Mouse (Mus musculus) limb, embryonic 13.5 days (tissue): ENCODE measurements around the gene Ahnak2. TPM values are rescaled to one million over a fixed set of nuclear protein-coding genes. Genes with fewer than 3 reads are reported as not detected.
A peak's percentile ranks its signal among the peaks of the same experiment; 100 is the strongest.

Experiments used
- ATAC-seq: fragments of 200-750 bp; cut with Nextera tagmentation; 2 replicates; pipeline ENCODE4 v1.8.0; 2017; ENCODE audit warnings: low read depth, moderate number of reproducible peaks, moderate TSS enrichment; ENCODE audit not compliant: low FRiP score
- H3K27ac ChIP-seq: fragments of 300-500 bp; sonication (generic); 2 replicates; pipeline ENCODE4 v1.5.1; 2015; ENCODE audit warnings: inconsistent platforms, mild to moderate bottlenecking, moderate library complexity
- H3K27me3 ChIP-seq: fragments of 300-500 bp; sonication (generic); 2 replicates; pipeline ENCODE4 v1.6.1; 2015; ENCODE audit warnings: mild to moderate bottlenecking, inconsistent platforms
- H3K36me3 ChIP-seq: fragments of 300-500 bp; sonication (generic); 2 replicates; pipeline ENCODE4 v1.6.1; 2015; ENCODE audit warnings: inconsistent platforms, mild to moderate bottlenecking, moderate library complexity
- H3K4me1 ChIP-seq: fragments of 300-500 bp; sonication (generic); 2 replicates; pipeline ENCODE4 v1.6.1; 2015; ENCODE audit warnings: inconsistent platforms
- H3K4me2 ChIP-seq: fragments of 300-500 bp; sonication (generic); replicated peaks from 2 replicates; pipeline ENCODE4 v1.6.1; 2015; ENCODE audit warnings: inconsistent platforms, mild to moderate bottlenecking, moderate library complexity
- H3K4me3 ChIP-seq: fragments of 300-500 bp; sonication (generic); 2 replicates; pipeline ENCODE4 v1.5.1; 2015; ENCODE audit warnings: moderate library complexity, mild to moderate bottlenecking, inconsistent platforms
- H3K9ac ChIP-seq: fragments of 300-500 bp; sonication (generic); 2 replicates; pipeline ENCODE4 v1.6.1; 2015; ENCODE audit warnings: mild to moderate bottlenecking, inconsistent platforms
- H3K9me3 ChIP-seq: fragments of 300-500 bp; sonication (generic); 2 replicates; pipeline ENCODE4 v1.6.1; 2016; ENCODE audit warnings: inconsistent platforms
- WGBS: fragments of 180-500 bp; shearing (Covaris S2); methylation state at CpG from one replicate; pipeline ENCODE4 v1.1.7; 2015; 5-methylcytosine and 5-hydroxymethylcytosine counted together
- polyA plus RNA-seq: library from polyadenylated mRNA; unstranded; fragments of >200 nt; fragmentation: Nextera tagmentation; extraction: Ambion mirVana; gene quantifications from 2 replicates; pipeline ENCODE4 v1.2.1, GENCODE M21; 2015

The Ahnak2 gene
- polyA plus RNA-seq, 1 experiment from 2014 or later: 0.64 TPM

DNA sequence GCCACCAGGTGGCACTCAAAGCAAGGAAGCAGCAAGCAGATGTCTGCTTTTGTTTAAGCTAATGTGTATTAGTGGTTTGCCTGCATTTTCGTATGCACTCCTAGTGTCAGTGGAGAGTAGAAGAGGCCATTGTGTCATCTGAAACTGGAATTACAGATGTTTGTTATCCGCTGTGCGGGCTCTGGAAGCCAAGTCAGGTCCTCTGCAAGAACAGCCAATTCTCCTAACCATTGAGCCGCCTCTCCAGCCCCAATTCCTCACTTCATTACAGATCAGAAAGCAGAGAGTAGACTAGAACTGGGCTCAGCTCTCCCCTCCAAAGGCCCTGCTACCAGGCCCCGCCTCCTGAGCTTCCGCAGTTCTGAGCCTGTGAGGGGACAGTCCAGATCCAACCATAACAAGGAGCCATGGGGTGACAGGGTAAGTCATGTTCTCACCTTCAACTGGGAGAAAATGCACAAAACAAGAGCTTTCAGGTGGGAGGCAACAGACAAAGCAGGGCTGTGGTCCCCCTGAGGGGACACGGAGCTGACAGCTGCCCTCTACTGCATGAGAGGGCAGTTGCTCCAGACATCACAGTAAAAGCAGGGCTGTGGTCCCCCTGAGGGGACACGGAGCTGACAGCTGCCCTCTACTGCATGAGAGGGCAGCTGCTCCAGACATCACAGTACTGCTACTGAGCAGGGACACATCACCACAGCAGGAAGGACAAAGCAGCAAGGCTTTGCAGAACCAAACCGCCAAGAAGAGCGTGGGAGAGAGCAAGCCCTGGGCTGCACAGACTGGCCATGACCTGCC is 55.5 kb downstream of the Ahnak2 start:
- H3K36me3 ChIP-seq: peaks cover 25% of the 10 kb centered on the region
- WGBS: 23% methylated on average over 10 of the region's 10 CpGs
- peaks cover 10% of the 10 kb centered on the region for H3K4me1 ChIP-seq
- ATAC-seq: peak; percentile 41
- no peaks in the 10 kb centered on the region for H3K9me3 ChIP-seq
- H3K27ac ChIP-seq: peak overlapping the region; percentile 73
- peak overlapping the region; percentile 35; the same call in 1 of the 2 replicates for H3K9ac ChIP-seq
- H3K27me3 ChIP-seq: 0 out of 2 replicates have a peak, but pooled peaks cover 4% of the 10 kb centered on the region
- no peak overlapping the region for H3K4me3 ChIP-seq
- H3K4me2 ChIP-seq: peak overlapping the region; percentile 47

- ATAC-seq: peak; percentile 4; the same call in 1 of the 2 replicates
- H3K4me1 ChIP-seq: peaks cover 10% of the 10 kb centered on the region
- H3K4me3 ChIP-seq: no peak overlapping the region
- H3K9me3 ChIP-seq: no peaks in the 10 kb centered on the region
- H3K27me3 ChIP-seq: 0 out of 2 replicates have a peak, but pooled peaks cover 4% of the 10 kb centered on the region
- peaks cover 28% of the 10 kb centered on the region for H3K36me3 ChIP-seq
- no peak overlapping the region for H3K4me2 ChIP-seq
- H3K27ac ChIP-seq: no peak overlapping the region
- no peak overlapping the region for H3K9ac ChIP-seq
- 69% methylated on average over 4 of the region's 4 CpGs for WGBS
Measured at GRCm38 (mm10) chr12:112746461-112746807, 56.0 kb downstream of the Ahnak2 start.

GRCm38 (mm10) chr12:112745716-112746115 is 56.7 kb downstream of the Ahnak2 start:
- no peaks in the 10 kb centered on the region for H3K27me3 ChIP-seq
- no peak for ATAC-seq
- no peak overlapping the region for H3K4me2 ChIP-seq
- H3K4me1 ChIP-seq: peaks cover 10% of the 10 kb centered on the region
- H3K27ac ChIP-seq: no peak overlapping the region
- no peak overlapping the region for H3K4me3 ChIP-seq
- WGBS: 87% methylated on average over 10 of the region's 10 CpGs
- H3K9ac ChIP-seq: no peak overlapping the region
- peaks cover 35% of the 10 kb centered on the region for H3K36me3 ChIP-seq
- H3K9me3 ChIP-seq: no peaks in the 10 kb centered on the region

GRCm38 (mm10) chr12:112744891-112745580 is 57.4 kb downstream of the Ahnak2 start:
- H3K4me1 ChIP-seq: peaks cover 10% of the 10 kb centered on the region
- 92% methylated on average over 10 of the region's 10 CpGs for WGBS
- no peaks in the 10 kb centered on the region for H3K27me3 ChIP-seq
- peak overlapping the region; percentile 19; the same call in 1 of the 2 replicates for H3K9ac ChIP-seq
- H3K27ac ChIP-seq: no peak overlapping the region
- H3K9me3 ChIP-seq: no peaks in the 10 kb centered on the region
- H3K4me2 ChIP-seq: no peak overlapping the region
- H3K4me3 ChIP-seq: no peak overlapping the region
- ATAC-seq: no peak
- peaks cover 42% of the 10 kb centered on the region for H3K36me3 ChIP-seq

- H3K36me3 ChIP-seq: peaks cover 50% of the 10 kb centered on the region
- no peaks in the 10 kb centered on the region for H3K27me3 ChIP-seq
- H3K27ac ChIP-seq: no peak overlapping the region
- no peak overlapping the region for H3K4me2 ChIP-seq
- no peak for ATAC-seq
- H3K9me3 ChIP-seq: no peaks in the 10 kb centered on the region
- peaks cover 10% of the 10 kb centered on the region for H3K4me1 ChIP-seq
- whole genome bisulfite sequencing: 76% methylated on average over 11 of the region's 11 CpGs
- H3K9ac ChIP-seq: peak overlapping the region; percentile 53
- no peak overlapping the region for H3K4me3 ChIP-seq
Measured at GRCm38 (mm10) chr12:112744211-112744610, 58.2 kb downstream of the Ahnak2 start.

DNA sequence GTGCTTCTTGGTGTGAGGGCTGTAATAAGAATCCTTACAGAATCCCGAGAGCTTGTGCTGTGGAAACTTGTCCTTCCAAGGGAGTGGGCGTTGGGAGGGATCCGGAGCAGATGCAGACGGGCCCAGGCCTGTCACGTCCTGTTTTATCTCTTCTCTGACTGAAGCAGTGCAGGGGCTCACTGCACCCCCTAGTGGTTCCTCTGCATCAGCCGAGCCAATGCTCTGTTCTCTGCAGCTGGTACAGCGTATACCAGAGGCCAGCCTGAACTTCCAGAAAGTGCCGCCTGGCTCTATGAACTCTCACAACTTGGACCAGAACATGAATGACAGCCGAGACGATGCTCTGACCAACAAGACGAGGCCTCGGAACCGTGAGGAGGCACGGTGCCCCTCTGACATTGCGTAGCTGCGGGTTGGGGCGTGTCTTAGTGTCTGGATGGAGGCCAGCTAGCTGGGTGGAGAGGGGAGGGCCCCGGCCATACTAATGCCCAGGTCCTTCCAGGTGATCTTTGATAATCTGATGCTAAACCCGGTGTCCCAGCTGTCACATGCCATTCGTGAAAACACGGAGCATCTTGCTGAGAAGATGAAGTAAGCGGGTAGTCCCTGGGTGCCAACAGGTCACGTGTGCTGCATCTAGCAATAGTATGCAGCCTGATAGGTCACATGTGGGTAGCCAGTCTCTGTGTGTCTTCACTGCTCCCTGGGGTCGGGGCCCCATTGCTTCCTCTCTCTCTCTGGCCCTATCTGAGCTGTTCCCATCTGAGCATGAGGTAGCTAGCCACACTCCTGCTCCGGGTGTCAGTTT is 59.1 kb downstream of the Ahnak2 start:
- ATAC-seq: peak; percentile 72
- Histone ChIP-seq H3K36me3 (peaks cover 58% of the 10 kb centered on the region), H3K27me3 (no peaks in the 10 kb centered on the region), H3K9ac (peak overlapping the region; percentile 53), H3K4me3 (no peak overlapping the region), H3K4me2 (no peak overlapping the region), H3K4me1 (peaks cover 10% of the 10 kb centered on the region), H3K9me3 (no peaks in the 10 kb centered on the region), H3K27ac (0 out of 2 replicates have a peak overlapping the region, but pooled peaks have one; percentile 48)
- 50% methylated on average over 25 of the region's 25 CpGs for WGBS

DNA sequence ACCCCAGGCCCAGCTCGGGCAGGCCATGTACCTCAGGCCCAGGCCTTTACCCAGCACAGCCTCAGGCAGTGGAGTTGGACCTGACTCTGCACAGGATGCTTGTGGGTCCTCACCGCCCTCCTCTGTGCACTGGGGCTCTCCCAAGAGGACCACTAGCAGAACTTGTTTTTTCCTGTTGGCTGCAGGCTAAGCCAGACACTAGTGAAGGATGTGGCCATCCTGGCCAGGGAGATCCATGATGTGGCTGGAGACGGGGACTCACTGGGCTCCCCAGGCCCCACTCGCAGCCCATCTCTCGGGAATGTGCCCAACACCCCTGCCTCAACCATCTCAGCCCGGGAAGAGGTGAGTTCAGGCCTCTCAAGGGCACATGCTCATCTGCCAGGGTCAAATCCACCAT is 59.7 kb downstream of the Ahnak2 start:
- peaks cover 64% of the 10 kb centered on the region for H3K36me3 ChIP-seq

GRCm38 (mm10) chr12:112739023-112739568 is 63.4 kb downstream of the Ahnak2 start:
- H3K4me3 ChIP-seq: no peak overlapping the region
- no peaks in the 10 kb centered on the region for H3K27me3 ChIP-seq
- H3K4me2 ChIP-seq: no peak overlapping the region
- no peak overlapping the region for H3K27ac ChIP-seq
- ATAC-seq: no peak
- no peaks in the 10 kb centered on the region for H3K9me3 ChIP-seq
- H3K9ac ChIP-seq: no peak overlapping the region
- 92% methylated on average over 24 of the region's 24 CpGs for WGBS
- H3K4me1 ChIP-seq: no peaks in the 10 kb centered on the region
- H3K36me3 ChIP-seq: peaks cover 83% of the 10 kb centered on the region

More for the DNA sequence above, 59.7 kb downstream of the Ahnak2 start:
- 64% methylated on average over 6 of the region's 6 CpGs for WGBS
- H3K4me3 ChIP-seq: no peak overlapping the region
- H3K9me3 ChIP-seq: no peaks in the 10 kb centered on the region
- no peak for ATAC-seq
- H3K27ac ChIP-seq: peak overlapping the region; percentile 48; the same call in 1 of the 2 replicates
- H3K9ac ChIP-seq: peak overlapping the region; percentile 39; the same call in 1 of the 2 replicates
- H3K4me2 ChIP-seq: no peak overlapping the region
- H3K27me3 ChIP-seq: no peaks in the 10 kb centered on the region
- H3K4me1 ChIP-seq: peaks cover 10% of the 10 kb centered on the region

DNA sequence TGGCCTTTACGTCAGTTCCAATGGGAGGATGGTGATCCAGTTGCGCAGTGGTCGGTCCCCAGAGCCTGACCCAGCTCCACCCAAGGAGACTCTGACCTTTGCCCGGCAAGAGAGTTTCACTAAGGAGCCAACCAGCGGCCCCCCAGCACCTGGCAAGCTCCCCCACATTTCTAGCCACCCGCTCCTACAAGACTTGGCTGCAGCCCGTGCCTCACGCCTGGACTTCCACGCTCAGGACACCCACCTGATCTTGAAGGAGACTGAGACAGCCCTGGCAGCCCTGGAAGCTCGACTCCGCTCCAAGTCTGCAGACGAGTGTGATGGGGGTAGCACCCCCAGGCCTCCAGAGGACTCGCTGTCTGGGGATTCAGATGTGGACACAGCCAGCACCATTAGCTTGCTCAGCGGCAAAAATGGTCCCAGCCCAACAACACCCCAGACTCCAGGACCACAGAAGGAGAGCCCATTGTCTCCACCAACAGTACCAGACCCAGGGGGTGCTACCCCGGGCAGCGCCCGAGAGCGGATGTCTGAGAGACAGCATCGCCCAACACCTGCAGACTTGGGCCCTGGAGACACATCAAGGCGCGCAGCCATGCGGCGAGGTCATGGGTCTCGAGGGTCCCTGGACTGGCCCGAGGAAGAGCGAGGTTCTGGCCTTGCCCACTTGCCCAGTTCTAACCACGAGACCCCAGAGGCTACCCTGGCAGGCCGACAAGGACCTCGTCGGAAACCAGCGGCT is 64.0 kb downstream of the Ahnak2 start:
- H3K4me1 ChIP-seq: no peaks in the 10 kb centered on the region
- H3K9me3 ChIP-seq: no peaks in the 10 kb centered on the region
- no peak overlapping the region for H3K4me3 ChIP-seq
- no peak overlapping the region for H3K27ac ChIP-seq
- no peak overlapping the region for H3K9ac ChIP-seq
- H3K36me3 ChIP-seq: peaks cover 83% of the 10 kb centered on the region
- no peak overlapping the region for H3K4me2 ChIP-seq
- ATAC-seq: no peak
- H3K27me3 ChIP-seq: no peaks in the 10 kb centered on the region
- 94% methylated on average over 31 of the region's 31 CpGs for WGBS

DNA sequence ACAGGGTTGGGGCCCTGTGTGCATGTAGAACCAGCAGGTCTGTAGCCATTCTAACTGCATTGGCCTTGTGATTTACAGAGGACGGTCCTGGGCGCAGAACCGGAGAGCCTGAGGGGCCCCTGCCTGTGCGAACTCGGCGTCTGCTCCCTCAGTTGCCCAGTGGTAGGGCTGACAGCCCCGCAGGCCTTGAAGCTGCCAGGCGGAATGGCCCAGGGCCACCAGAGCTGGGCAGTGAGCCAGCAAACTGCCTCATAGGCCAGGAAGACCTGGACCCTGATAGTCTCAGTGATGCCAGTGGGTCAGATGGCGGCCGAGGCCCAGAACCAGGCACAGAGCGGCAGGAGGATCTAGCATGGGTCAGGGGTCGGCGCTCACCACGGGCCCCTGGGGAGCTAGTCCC is 64.7 kb downstream of the Ahnak2 start:
- H3K4me2 ChIP-seq: no peak overlapping the region
- H3K4me3 ChIP-seq: no peak overlapping the region
- H3K4me1 ChIP-seq: no peaks in the 10 kb centered on the region
- WGBS: 93% methylated on average over 14 of the region's 14 CpGs
- no peak overlapping the region for H3K27ac ChIP-seq
- peaks cover 89% of the 10 kb centered on the region for H3K36me3 ChIP-seq
- H3K9ac ChIP-seq: no peak overlapping the region
- H3K9me3 ChIP-seq: no peaks in the 10 kb centered on the region
- no peaks in the 10 kb centered on the region for H3K27me3 ChIP-seq
- no peak for ATAC-seq

DNA sequence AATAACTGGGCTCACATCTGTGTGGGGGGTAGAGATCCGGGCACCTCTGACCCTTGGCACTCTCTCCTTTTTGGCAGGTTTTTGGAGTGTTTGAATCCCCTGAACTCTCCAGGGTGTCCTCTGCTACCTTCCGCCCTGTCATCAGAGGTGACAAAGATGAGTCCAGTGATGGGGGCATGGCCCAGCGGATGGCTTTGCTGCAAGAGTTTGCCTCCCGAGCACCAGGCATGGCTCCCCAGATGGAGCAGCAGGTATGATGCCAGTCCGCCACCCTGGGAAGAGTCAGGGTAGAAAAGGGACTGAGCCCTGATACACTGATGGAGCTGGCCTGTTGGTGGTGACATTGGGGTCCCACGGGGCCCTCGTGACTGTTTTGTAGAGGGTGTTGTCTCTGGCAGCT is 65.4 kb downstream of the Ahnak2 start:
- 89% methylated on average over 7 of the region's 7 CpGs for WGBS
- Histone ChIP-seq H3K4me3 (no peak overlapping the region), H3K9ac (no peak overlapping the region), H3K4me2 (no peak overlapping the region), H3K9me3 (no peaks in the 10 kb centered on the region), H3K36me3 (peaks cover 96% of the 10 kb centered on the region), H3K4me1 (no peaks in the 10 kb centered on the region), H3K27me3 (no peaks in the 10 kb centered on the region), H3K27ac (no peak overlapping the region)
- ATAC-seq: no peak
